Mouse (Mus musculus) embryonic fibroblast, embryonic 13.5 days (primary cell): ENCODE measurements around the gene Tenm1. TPM values are rescaled to one million over a fixed set of nuclear protein-coding genes. Genes with fewer than 3 reads are reported as not detected.

ENCODE experiments used
- H3K27ac ChIP-seq: 2 replicates; pipeline ENCODE4 v1.5.1; 2012; ENCODE audit warnings: low read length, control low read depth, inconsistent platforms; ENCODE audit not compliant: insufficient read depth
- H3K4me1 ChIP-seq: 2 replicates; pipeline ENCODE4 v1.6.1; 2011; ENCODE audit warnings: low read length; ENCODE audit not compliant: control insufficient read depth, insufficient read depth
- H3K4me3 ChIP-seq: 2 replicates; pipeline ENCODE4 v1.5.1; 2011; ENCODE audit warnings: mild to moderate bottlenecking, control low read depth, low read length; ENCODE audit not compliant: insufficient read depth
- CTCF ChIP-seq: IDR thresholded peaks from 2 replicates; pipeline ENCODE4 v1.5.1; 2011; ENCODE audit warnings: mild to moderate bottlenecking, control low read depth, low read length, moderate library complexity, borderline replicate concordance; ENCODE audit not compliant: insufficient read depth
- POLR2A ChIP-seq: IDR thresholded peaks from 2 replicates; pipeline ENCODE4 v1.6.1; 2011; ENCODE audit warnings: low read depth, mild to moderate bottlenecking, control low read depth, low read length, moderate library complexity
- polyA plus RNA-seq: library from polyadenylated mRNA; stranded (reverse); fragments of >200 nt; gene quantifications from 2 replicates; pipeline ENCODE4 v1.2.4, GENCODE M21; 2011; ENCODE audit warnings: low read depth; ENCODE audit not compliant: missing spikeins, insufficient read length

Tenm1 gene
- polyA plus RNA-seq, 1 experiment = 0.16 TPM

- H3K27ac ChIP-seq = no peak overlapping the region
- H3K4me1 ChIP-seq = no peaks in the 10 kb centered on the region
- TF ChIP-seq POLR2A = no peak
- TF ChIP-seq CTCF = no peak
- H3K4me3 ChIP-seq = no peak overlapping the region
Measured at GRCm38 (mm10) chrX:42545076-42545475, 883.9 kb downstream of the Tenm1 start.

DNA sequence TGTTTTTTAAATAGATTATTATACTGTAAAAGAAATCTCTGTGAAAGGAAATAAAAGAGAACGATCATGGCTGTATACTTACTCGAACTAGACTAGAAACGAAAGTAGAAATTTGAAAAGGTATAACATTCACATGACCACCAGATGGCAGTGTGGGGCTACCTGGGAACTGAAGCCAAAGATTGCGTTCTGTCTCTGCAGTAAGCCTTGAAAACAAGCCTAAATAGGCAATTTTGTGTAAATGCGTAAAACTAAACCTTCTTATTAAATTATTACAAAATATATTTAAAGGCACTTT, 888.2 kb downstream of the Tenm1 start:
- Histone ChIP-seq H3K27ac (no peak overlapping the region), H3K4me1 (no peaks in the 10 kb centered on the region), H3K4me3 (no peak overlapping the region)
- TF ChIP-seq CTCF (no peak; the same call in 1 of the 2 replicates), POLR2A (no peak)

DNA sequence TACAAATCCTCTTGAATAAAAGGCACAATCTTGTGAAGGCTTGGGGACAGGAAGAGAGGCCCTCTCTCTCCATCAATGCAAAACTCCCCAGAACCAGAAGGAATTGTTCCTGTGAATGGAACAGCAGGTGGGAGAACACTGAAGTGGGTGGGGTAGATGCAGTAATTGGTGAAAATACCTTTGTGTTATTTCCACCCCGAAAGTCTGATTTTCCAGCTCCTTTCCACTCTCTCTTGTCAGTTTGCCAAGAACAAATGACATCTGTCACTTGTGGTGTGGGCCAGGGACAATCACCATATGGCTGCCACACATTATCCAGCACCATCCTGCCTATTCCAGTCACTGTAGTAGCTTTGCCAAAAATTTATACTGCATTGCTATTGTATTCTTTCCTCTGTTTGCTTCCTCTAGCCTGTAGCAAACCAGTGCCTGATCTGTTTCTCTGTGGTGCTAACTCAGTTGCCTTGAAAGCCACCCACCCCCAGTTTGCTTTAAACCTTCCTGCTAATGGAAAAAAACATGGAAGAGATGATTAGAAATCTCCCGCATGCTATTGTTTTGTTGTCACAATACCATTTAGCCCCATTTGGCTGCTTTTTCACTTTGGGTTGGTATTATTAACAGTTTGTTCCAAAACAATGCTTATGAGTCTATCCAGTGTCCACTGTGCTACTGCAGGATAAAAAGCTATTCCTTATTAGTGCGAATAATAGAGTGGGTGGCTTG, 888.7 kb downstream of the Tenm1 start:
- TF ChIP-seq CTCF (no peak), POLR2A (no peak)
- Histone ChIP-seq H3K4me3 (peak overlapping the region; percentile 11; the same call in 1 of the 2 replicates), H3K4me1 (no peaks in the 10 kb centered on the region), H3K27ac (no peak overlapping the region)

DNA sequence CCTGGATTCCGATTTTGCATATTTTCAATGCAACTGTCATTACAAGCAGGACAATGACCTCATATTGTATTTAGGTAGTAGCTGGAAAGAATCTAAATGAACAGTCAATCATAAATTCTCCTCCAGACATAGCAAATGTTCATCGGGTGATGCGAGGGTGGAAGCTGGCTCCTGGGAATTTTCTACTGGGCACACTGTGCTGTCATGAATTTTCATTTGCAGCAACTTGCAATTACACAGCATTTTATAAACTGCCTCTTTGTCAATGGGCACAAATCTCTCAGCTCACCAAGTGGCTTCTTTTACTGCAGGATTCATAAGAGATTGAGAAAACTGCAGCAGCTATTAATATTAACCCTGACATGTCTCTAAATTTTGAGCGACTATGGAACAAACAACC, 898.2 kb downstream of the Tenm1 start:
- Histone ChIP-seq H3K27ac (no peak overlapping the region), H3K4me1 (no peaks in the 10 kb centered on the region), H3K4me3 (no peak overlapping the region)
- TF ChIP-seq CTCF (no peak), POLR2A (no peak)

DNA sequence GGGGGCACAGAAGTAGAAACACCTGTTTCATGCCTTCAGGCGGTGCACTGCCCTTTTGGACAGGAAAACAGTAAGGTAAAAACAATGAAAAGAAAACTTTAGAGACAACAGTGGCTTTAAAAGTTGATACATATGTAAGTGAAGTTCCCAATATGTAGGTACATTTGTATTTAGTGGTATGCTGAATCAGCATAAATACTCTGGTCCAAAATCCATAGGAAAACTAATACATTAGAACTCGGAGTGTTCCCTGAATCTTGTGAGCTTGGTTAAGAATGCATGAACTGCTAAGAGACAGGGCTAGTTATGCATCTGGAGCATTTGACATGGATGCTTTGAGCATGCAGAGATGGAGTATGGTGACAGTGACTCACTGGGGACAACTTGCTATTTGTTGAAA, 906.1 kb downstream of the Tenm1 start:
- no peak overlapping the region for H3K4me3 ChIP-seq
- H3K4me1 ChIP-seq = no peaks in the 10 kb centered on the region
- no peak for TF ChIP-seq POLR2A
- H3K27ac ChIP-seq = no peak overlapping the region

- H3K4me1 ChIP-seq = no peaks in the 10 kb centered on the region
- no peak for TF ChIP-seq POLR2A
- TF ChIP-seq CTCF = peak; percentile 17; the same call in 1 of the 2 replicates
- no peak overlapping the region for H3K27ac ChIP-seq
- no peak overlapping the region for H3K4me3 ChIP-seq
Measured at GRCm38 (mm10) chrX:42512567-42512966, 916.4 kb downstream of the Tenm1 start.

- H3K4me3 ChIP-seq = no peak overlapping the region
- no peaks in the 10 kb centered on the region for H3K4me1 ChIP-seq
- TF ChIP-seq CTCF (no peak), POLR2A (no peak)
- no peak overlapping the region for H3K27ac ChIP-seq
Measured at GRCm38 (mm10) chrX:42511105-42511504, 917.8 kb downstream of the Tenm1 start.

GRCm38 (mm10) chrX:42502291-42503043, 926.5 kb downstream of the Tenm1 start, which contains the start of gene Sh2d1a:
Gene Sh2d1a (plus strand): TSS chrX:42502453.
- no peak for TF ChIP-seq CTCF
- TF ChIP-seq POLR2A = no peak
- H3K4me3 ChIP-seq = no peak within 1 kb of the TSS
- H3K4me1 ChIP-seq = no peaks in the 10 kb centered on the region
- no peak within 1 kb of the TSS for H3K27ac ChIP-seq

- no peak overlapping the region for H3K4me3 ChIP-seq
- H3K27ac ChIP-seq = no peak overlapping the region
- H3K4me1 ChIP-seq = no peaks in the 10 kb centered on the region
- no peak for TF ChIP-seq POLR2A
- no peak for TF ChIP-seq CTCF
Measured at GRCm38 (mm10) chrX:42500538-42500937, 928.4 kb downstream of the Tenm1 start.

DNA sequence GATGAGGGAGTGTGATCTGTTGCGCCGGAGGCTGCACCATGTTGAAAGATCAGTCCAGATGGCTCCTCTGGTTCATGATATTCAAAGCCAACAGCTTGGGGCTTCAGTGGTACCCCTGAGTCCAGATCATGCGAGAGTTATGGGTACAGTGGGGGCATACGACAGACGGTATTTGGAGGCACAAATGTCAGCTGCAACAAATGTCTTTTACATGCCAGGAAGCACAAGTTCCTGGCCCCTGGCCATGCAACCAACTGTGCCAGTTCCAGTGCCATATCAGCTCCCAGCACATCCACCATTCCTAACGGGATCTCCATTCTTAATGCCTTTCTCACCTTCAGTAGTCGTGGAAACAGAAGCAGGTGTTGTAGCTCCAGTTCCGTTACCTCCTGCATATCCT, 938.6 kb downstream of the Tenm1 start:
- Histone ChIP-seq H3K27ac (no peak overlapping the region), H3K4me1 (no peaks in the 10 kb centered on the region), H3K4me3 (no peak overlapping the region)
- no peak for TF ChIP-seq CTCF
- TF ChIP-seq POLR2A = no peak

GRCm38 (mm10) chrX:42489446-42489845, 939.5 kb downstream of the Tenm1 start, which contains the start of gene Tex13c2:
Gene Tex13c2 (plus strand): TSS chrX:42489691.
- TF ChIP-seq CTCF = no peak
- no peak for TF ChIP-seq POLR2A
- Histone ChIP-seq H3K27ac (no peak within 1 kb of the TSS), H3K4me1 (no peaks in the 10 kb centered on the region)

More at GRCm38 (mm10) chrX:42489446-42489845, 939.5 kb downstream of the Tenm1 start, which contains the start of gene Tex13c2:
- no peak within 1 kb of the TSS for H3K4me3 ChIP-seq

Other genes with a start within 250 kb of the Tenm1 start
- gene Tex13c1, start 162.0 kb upstream of the Tenm1 start, polyA plus RNA-seq = not detected in 2 replicates